Mouse (Mus musculus) c-Kit-positive CD71-negative TER-119-negative erythroid progenitor cells, embryonic 14.5 days (primary cell): ENCODE data around the gene Hnf4a.
A peak's percentile ranks its signal among the peaks of the same experiment; 100 is the strongest.
"Not testable (repeated sequence)": the region's sequence is repeated elsewhere in the genome, so short reads cannot be mapped to it uniquely, and the experiment has no call there.

Experiments used
- DNase-seq: peaks from one replicate; pipeline ENCODE4 v3.0.0-alpha.2; 2013; ENCODE audit warnings: low read depth

Hnf4a gene

DNA sequence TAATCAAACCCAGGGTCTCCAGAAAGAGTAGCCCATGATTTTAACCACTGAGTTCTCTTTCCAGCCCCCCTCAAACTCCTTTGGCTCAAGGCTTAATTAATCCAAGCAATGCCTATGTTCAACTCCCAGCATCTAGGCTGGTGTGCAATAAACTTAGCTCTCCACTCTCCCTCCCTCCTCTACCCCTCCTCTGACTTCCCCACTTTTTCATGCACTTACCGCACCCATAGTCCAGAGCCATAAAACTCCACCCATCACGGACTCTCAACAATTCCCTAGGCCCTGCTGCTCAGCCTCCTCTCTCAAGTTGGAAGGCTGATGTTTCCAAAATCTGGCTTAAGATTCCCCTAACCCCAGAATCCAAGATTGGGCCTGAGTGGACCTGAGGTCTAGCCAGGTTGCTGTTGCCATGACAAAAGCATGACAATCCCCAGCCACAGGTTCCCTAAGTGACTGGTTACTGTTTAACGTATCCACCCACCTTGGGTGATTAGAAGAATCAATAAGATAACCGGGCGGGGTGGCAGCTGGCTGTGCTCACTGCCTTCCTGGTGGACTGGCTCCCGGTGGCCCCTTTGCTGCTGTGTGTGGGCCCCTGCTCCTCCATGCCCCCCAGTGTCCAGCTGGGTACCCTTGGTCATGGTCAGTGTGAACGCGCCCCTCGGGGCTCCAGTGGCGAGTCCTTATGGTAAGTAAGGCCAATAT, at the start of gene Hnf4a:
Hnf4a (plus strand) TSS at position 509 of the 705 bp plus-strand sequence.
- DNase-seq, result no peak

DNA sequence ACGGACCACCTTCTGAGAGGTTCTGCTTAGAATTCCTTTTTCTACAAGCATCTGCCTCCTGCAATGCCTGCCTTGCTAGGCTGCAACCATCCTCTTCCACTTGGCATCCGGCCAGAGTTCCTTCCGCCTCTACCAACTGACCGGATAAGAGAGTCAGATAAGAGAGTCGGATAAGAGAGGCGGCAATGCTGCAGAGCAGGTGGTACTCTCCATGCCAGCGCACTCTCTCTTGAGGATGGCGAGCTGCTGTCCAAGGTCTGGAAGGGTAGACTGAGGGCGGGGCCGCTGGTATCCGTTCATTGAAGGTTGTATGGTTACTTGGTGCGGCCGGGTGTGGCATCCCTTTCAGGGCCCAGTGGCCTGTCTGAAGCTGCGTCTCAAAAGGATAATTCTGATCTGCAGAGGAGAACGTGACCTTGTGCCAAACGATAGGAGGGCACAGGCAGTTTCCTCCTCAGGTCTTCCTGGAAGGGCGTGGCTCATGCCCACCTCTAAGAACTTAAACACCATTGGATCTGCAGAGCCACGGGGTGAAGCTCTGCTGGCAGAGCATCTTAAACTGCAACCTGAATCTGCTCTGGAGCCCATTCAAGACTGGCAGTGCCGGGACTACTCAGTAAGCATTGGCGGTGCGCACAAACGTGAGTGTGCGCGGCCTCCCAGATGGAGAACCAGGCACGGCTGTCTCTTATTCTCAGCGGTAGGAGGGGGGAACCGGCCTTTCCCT, 47.9 kb upstream of the Hnf4a start:
- no peak for DNase-seq

DNA sequence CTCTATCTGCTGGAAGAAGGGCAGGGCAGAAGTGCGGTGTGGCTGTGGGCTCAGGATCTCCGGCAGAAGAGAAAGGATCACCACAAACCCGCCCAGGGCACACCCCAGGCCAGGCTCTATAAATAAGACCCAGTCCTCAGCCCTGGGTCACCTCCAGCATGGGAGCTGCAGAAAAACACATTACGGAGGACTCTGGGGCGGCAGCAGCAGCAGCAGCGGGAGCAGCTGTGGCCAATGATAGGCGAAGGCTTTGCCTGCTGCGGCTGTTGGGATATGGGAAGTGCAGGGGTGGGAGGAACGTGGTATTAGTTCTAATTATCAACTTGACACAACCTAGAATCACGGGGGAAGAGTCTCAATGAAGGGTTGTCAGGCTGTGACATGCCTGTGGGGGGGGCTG, 47.2 kb upstream of the Hnf4a start:
- DNase-seq, result no peak

DNA sequence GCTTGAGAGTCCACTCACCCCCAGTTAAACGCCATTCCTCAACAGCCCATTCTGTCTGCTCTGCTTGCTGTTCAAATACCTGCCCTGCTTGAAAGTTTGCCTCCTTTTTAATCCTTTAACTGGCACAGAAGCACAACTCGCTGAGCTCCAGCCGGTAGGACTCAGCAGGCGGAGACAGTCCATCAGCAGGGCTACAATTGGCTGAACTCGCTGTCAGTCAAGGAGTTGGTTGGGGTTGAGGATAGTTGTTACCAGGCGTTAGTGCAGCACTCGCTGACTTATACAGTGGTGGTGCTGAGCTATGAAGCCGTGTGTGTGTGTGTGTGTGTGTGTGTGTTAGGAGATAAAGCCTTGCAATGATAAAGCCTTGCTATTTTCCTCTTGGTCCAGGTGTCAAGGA, 46.0 kb upstream of the Hnf4a start:
- DNase-seq, result no peak

DNA sequence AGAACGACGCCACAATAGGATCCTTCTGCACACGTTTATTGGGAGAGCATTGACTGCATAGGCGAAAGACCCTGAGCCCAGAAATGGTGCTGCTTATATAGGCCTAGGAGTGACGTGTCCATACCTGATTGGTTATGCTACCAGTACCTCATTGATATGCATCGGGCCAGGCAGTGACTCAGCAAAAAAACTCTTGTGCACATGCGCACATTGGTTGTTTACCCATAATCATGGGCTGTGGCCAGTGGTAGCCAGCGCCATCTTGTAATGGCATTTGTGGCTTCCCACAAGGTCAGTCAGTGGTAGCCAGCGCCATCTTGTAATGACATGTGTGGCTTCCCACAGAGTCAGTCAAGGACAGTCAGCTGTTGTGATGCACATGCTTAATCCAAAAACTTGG, 45.3 kb upstream of the Hnf4a start:
- not testable (repeated sequence) for DNase-seq

DNA sequence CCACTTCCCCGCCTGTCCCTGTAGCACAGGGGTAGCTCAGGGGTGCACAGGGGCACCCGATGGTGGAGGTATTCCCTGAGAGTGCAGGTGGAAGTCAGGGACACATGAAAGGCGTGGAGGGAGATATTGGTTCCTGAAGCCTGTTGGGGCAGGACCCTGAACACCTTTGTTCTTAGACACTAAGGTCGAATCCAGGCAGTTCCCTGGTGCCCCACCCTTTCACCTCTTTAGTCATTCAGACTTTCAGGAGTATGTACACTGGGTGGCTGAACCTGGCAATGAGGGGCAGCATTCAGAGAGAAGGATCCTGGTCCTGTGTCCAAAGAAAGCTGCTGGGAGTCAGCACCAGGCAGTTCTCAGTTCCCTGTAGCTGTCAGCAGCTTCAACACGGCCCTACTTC, 44.2 kb upstream of the Hnf4a start:
- DNase-seq, result no peak

DNA sequence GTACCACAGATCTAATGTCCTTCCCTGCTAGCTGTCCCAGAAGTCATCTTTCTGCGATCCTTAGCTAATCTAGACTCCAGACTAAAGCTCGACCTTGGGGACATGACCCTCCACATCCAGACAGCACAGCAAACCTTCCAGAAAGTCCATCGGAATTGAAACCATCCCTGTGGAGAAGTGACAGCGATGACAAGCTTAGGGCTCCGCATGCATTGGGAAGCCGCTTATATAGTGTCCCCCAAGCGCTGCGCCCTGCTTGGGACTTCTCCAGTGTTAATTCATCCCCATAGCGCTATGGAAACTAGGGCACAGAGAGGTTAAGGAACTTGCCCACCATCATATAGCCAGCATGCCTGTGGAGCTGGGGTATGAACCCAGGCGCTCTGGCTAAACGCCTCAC, 43.8 kb upstream of the Hnf4a start:
- DNase-seq, result no peak

DNA sequence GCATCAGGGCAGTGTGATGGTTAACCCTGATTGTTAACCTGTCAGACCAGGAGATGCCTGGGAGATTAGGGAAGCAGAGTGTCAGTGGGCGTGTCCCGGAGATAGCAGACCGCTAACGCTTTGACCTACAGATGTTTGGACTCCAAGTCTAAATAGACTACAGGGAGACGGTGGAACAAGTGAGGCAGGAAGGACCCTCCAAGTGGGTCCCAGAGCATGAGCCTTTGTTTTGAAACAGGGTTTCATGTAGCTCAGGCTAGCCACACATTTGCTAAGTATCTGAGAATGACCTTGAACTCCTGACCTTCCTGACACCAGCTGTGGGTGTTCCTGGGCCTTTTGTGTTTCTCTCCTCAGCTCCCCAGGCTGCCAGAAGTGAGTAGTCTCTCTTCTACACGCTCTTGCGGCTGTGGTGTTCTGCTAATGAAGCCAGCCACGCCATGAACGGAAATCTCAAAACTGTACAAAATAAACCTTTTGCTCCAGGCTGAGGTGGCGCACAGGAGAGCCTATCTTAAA, 43.3 kb upstream of the Hnf4a start:
- DNase-seq, result no peak

DNA sequence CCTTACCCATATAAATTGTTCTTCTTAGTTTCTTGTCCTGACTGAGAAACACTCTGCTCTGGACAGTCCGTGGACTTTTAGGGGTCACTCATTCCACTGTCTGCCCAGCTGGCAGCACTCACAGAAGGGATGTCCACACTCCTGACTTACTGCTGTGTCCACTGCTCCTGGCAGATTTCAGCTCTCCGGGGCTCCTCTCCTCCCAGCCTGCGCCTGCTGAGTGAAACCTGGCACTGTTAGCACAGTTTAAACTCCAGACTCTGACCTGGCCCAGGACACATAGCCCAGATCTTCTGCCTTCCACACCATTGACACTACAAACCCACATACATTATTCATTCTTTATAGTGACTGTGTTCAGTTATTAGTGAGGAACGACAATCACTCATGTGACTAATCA, 42.6 kb upstream of the Hnf4a start:
- no peak for DNase-seq

DNA sequence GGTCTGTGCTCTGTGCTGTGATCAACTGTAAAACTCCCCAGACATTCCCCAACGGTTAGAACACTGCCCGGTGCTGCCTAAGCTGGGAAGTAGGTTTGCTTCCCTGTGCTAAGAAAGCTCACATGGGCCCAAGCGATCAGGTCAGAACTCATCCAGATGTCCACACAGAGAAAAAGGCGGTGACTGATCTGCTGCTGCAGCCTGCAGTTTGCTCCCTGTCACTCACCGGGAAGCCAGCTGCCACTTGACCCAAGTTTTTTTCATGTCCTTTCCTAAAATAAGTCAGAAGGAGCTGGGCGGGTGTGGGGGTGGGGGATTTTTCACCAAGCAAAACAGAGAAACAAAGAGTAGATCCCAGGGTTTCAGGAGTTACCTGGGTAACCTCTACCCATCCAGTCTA, 42.0 kb upstream of the Hnf4a start:
- DNase-seq, result no peak

DNA sequence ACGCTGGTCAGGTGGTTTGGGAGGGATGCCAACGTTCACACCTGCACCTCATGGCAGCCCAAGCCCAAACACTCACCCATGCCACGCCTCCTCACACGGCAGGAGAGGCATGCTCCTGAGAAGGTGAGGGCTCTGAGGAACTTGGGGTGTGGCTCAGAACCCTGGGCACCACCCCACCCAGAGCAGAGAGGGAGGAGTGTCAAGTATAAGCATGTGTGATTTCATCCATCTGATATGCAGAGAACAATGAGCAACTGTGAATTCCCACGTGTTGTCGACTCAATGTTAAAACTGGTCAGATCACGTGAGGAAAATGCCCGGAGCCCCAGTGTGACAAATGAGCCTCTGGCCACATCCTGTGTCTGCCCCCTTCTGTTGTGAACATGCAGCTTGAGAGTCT, 39.8 kb upstream of the Hnf4a start:
- DNase-seq, result no peak

DNA sequence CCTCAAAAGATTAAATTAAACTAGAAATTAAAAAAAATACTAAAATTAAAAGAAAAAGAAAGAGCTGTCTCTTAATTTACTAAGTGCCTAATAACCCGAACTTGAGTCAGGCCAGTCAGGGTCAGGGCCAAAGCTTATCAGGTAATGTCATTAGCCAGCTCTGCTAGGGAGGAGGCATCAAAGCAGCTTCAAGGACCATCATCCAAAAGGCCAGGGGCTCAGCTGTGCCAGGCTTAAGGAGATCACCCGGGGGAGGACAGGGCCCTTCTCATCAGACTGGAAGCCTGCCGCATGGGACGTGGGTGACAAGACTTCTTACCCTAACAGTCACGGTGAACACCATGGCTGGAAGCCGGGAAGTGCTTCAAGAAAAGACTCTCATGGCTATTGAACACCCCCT, 39.0 kb upstream of the Hnf4a start:
- no peak for DNase-seq

DNA sequence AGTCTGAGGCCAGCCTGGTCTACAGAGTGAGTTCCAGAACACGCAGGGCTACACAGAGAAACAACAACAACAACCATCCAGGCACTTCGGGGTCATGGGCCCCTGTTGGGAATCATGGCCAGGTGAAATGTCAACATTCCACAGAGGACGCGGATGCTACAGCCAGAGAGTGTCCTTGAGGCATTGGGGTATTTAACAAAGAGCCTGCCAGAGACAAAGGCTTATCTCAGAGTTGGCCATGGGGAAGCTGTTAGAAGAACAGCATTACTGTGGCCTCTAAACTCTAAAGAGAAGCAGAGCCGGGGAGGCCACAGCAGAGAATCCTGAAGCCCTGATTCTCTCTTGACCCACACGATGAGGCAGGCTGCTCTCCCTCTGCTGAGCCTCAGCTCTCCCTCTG, 37.7 kb upstream of the Hnf4a start:
- no peak for DNase-seq

DNA sequence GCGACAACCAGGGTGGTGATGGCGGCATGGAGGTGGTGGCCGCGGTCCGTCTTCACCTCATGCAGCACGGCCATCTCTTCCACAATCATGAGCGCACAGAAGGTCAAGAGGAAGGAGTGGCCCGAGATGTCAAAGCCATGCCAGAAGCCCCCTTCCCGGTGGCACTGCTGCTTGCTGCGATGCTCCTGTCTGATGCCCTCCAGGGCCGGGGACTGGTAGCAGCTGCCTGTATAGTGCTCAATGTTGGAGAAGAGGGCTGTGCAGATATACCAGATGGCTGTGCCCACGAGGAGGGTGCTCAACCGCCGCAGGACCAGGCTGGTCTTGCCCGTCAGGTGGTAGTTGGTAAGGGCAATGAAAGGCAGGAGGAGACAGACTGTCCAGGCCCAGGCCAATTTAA, 36.9 kb upstream of the Hnf4a start:
- no peak for DNase-seq

DNA sequence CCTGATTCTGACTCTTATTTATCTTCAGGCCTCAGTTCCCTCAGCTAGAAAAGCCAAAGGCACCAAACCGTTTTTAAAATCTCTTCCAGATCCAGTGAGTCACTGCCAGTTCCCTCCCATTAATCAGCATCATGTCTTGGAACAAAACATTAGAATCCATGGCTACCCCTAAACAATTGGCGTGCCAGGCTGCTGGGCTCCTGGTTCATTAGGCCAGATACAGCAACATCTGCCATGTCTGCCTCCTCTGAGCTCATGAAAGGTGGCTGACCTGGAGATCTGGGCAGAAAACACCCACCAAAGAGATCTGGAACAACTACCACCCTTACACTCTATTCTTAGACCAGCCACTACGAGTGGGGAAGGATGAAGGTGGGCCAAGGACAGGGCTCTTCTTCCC, 35.5 kb upstream of the Hnf4a start:
- DNase-seq, result no peak

DNA sequence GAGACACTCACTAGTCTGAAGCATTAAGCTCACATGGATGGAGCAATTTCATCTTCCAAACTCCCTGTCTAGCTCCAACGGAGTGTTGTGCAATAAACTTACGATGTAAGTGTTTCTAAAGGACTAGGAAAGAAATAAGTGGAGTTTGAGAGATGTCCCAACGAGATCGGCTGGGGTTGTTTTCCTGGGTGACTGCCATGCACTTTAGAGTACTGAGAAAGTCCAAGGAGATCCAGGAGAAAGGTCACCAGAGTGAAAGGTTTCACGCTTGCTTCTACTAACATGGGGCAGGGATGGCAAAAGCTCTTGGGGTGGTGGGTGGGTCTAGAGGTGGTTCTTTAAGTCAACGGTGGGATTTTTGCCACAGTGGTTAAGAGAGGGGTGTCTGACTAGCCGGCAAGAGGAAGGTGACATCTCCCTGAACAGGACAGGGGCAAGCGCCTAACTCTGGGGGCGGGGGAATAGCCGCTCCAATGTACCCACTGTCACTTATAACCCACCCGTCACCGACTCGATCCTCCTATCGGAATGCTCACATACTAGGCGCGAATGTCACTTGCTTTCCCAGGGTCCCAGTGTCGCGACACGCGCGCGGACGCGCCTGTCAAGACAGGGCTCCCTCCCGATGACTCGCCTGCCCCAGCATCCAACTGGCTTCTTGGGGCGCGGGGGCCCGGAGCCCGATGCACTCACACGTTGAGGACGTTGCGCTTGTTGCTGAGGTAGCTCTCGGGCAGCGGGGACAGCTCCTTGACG, 34.7 kb upstream of the Hnf4a start:
- no peak for DNase-seq

DNA sequence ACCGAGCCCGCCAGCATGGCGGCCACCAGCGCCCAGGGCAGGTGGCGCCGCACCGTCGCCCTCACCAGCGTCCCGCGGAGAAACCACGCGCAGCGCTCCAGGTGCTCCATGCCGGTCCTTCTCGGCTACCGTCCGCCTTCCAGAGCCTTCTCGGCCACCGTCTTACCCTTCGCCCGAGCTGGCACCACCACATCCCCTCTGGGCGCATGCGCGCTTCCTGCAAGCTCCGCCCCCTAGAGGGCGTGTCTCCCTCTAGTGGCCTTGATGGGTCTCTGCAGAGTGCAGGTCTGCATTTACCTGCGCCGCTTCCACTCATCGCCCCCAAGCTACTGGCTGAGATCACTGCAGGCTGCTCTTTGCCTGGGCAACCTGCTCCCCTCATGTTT, 34.1 kb upstream of the Hnf4a start, which contains the start of gene Fitm2:
Fitm2 (minus strand) TSS at position 164 of the 386 bp plus-strand sequence.
- peak; percentile 97 for DNase-seq

DNA sequence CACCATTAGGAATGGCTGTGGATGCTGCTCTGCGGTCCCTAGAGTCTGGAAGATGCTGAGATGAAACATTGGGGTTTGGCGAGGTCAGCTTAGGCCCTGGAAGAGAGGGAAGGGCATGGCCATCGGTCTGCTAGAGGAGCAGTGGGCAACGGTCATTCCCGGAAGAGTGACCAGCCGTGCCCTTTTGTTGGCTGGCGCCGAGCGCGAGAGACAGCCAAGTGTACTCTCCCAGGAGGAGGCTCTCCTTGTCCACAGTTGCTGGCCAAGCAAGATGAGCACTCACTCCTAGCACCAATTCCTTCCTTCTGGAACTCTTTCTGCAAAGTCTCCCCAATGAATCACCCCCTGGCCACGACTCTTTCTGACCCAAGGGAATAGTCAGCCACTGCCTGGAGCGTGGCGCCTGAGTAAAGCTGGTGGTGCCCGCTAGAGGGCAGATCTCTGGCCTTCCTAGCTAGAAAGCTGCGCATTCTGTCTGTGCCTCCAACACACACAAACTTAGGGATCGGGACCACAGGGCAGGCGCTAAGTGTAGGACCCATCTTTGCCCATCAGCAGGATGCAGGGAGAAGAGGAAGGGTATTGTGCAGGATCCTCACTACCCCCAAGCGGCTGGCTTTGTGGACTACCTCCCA, 26.3 kb upstream of the Hnf4a start:
- DNase-seq, result no peak

DNA sequence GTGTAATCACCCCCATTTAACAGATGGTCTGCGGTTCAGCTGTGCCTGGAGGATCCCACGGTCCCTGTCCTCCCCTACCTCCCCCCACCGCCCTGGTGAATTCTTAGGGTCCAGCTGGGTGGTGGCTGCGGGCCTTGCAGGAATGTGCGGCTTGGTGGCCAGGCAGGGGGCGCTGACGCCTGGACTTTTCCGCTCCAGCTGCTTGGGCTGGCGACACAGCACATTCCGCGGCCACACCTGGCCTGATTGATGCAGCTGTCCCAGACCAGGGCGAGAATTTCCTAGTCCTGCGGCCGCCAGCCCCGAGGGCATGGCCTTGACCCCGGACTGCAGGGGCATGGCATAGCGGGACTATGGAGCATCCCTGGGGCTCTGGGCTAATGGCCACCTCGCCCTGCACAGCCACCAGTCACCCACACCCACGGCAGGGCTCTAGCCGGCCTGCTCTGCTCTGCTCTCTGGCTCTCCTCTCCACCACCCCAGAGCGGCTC, 25.0 kb upstream of the Hnf4a start:
- no peak for DNase-seq

DNA sequence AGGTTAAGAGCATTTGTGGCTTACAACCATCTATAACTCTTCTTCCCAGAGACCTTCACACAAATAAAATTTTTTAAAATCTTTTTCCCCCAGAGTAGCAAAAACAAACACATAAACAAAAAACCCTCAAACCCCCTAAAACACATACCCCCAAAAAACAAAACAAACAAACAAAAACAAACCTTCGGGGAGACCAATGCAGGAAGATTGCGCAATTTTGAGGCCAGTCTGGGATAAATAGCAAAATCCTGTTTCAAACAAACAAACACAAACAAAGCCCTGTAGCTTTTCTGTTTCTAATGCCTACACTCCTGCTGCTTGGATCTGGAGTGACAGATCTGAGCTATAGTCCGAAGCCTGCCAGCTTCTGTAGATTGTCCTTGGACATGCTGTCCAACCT, 19.2 kb upstream of the Hnf4a start:
- no peak for DNase-seq

DNA sequence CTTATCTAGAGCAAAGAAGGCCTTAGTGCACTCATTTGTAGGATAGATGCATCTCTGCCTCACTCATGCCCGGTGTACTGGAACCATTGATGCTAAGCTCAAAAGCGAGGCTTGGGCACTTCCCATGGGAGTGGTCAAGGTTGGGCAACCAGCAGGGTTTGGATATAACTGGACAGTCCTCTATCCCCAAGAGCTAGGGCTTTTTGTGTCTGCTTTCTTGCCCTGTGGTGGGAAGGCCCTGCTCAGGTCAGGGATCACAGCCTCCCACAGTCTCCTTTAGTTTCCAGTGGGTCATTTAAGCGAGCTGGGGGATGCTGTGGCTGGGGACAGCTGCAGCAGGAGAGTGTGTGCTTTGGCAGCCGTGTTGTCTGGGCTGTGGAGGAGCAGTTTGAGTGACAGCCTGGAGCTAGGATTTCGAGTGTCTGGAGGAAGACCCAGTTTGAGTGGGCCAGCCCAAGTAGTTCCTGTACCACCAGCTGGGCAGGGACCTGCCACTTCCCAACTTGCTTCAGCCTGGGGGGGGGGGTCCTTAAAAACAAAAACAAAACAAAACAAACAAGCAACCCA, 16.8 kb upstream of the Hnf4a start:
- no peak for DNase-seq

DNA sequence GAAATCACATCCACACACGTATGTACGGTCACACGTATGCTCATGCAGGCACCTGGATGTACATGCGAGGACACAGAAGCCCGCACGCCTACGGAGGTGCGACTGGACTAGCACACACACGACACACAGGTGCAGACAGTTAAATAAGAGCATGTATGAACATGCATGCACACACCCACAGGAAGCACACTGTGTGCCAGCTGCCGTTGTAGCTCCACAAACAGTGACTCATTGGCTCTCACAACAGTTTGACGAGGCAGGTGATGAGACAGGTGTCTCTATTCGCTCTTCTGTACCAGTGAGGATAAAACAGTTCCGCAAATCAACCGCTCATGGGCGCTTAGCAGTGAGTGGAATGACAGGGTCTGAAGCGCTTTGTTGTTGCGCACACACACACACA, 16.0 kb upstream of the Hnf4a start:
- no peak for DNase-seq
